Mouse (Mus musculus): ENCODE measurements at regions not wholly inside any gene's neighbourhood (a gene's known extent, or its start where the extent isn't known, plus 50 kb on each side); places are given as distances from the start of the nearest gene placed in this dataset.

- Histone ChIP-seq H3K9ac (ENCODE audit: low read depth, low read length) (no peak overlapping the region), H3K27ac (ENCODE audit: low read depth, low read length) (no peak overlapping the region), H3K4me1 (ENCODE audit: control insufficient read depth, insufficient read depth, low read depth, low read length) (no peaks in the 10 kb centered on the region), H3K27me3 (replicated peaks; ENCODE audit: control insufficient read depth, insufficient read depth, low read length) (no peaks in the 10 kb centered on the region), H3K36me3 (ENCODE audit: control insufficient read depth, insufficient read depth, low read length) (no peaks in the 10 kb centered on the region), H3K4me2 (ENCODE audit: low read length) (no peak overlapping the region), H3K9me3 (ENCODE audit: control insufficient read depth, low read length) (no peaks in the 10 kb centered on the region), H3K4me3 (ENCODE audit: low read length) (no peak overlapping the region)
- ATAC-seq = peak; percentile 70
- whole genome bisulfite sequencing = 51% methylated on average over 2 of the region's 2 CpGs
Observed at GRCm38 (mm10) chr4:73335218-73336104, 69.4 kb downstream of the Gm11487 start.
